Mouse (Mus musculus) kidney, adult 2 months (tissue): ENCODE measurements around the gene Med19.

Source experiments
- CTCF ChIP-seq: fragments of 200-500 bp; conservative IDR thresholded peaks from 2 replicates; pipeline ENCODE4 v1.5.1; 2011; ENCODE audit warnings: low read depth, mild to moderate bottlenecking, control low read depth, low read length, moderate library complexity, mixed read lengths; ENCODE audit not compliant: insufficient read depth, insufficient read length
- POLR2A ChIP-seq: fragments of 200-500 bp; IDR thresholded peaks from one replicate; pipeline ENCODE4 v1.6.1; 2011; ENCODE audit warnings: low read depth, low read length, control low read depth

DNA sequence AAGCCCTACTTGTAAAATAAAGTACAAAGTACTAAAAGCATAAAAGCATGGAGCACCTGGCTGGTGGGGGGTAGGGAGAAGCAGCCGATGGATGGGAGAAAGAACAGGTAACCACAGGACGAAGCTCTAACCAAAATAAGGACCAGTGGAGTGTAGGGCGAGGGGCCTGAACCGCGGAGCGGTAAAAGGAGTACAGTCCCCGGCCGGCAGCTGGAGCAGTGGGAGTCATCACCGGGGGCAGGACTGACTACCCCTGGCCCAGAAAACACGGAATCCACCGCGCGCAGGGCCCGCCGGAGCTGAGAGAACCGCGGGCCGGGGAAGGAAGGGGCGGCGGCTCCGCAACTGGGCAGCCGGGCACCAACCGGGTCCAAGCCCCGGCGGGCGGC, 36.2 kb downstream of the Med19 start:
- TF ChIP-seq POLR2A = no peak
- TF ChIP-seq CTCF = no peak
